Mouse (Mus musculus): ENCODE measurements at regions not wholly inside any gene's neighbourhood (a gene's known extent, or its start where the extent isn't known, plus 50 kb on each side); places are given as distances from the start of the nearest gene placed in this dataset.

- in situ Hi-C loops (cut with MboI, MseI) = no loop called here
These were observed 138.6 kb upstream of the Nt5c1b start for GRCm38 (mm10) chr12:10231144-10231543.

DNA sequence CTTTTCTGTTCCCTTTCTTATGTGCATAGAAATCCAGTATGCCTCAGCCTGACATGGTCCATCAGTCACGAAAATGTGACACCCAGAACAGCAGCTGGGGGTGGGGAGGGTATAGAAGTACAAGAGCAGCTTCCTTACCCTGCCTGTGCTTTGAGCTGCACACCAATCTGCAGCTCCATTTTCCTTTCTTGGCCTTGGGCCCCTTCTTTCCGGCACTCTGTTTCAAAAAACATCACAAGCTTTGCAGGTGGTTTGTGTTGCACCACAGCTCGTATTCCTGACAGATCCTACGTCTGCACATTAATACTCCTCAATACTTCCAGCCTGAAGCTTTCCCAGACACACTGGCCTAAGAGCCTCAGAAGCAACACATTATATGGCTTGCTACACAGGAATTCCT is 138.1 kb upstream of the Nt5c1b start:
- in situ Hi-C loops (cut with MboI, MseI) = no loop called here

- in situ Hi-C loops (cut with MboI, MseI) = loop anchor here (10.0 kb wide), 1 partner anchor 683 kb away; no protein-coding TSS in a partner anchor
These were observed 121.7 kb upstream of the Nt5c1b start for GRCm38 (mm10) chr12:10248110-10248509.

DNA sequence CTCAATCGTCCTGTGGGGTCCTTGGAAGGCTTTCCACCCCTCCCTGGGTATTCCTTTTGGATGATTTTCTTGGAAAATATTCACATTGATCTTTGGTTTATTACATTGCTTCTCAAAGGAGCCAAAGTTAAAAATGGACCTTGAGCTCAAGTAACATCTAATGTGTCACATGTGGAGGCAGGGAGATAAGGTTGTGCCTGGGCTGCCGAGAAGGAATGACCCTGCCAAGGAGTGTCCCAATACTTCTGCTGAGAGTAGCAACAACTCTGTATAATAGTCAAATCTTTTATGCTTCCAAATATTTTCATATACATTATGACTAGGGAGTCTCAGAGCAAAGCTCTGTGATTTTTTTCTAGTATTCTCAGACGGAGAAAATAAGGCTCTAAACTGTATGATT is 113.4 kb upstream of the Nt5c1b start:
- in situ Hi-C loops (cut with MboI, MseI) = no loop called here

DNA sequence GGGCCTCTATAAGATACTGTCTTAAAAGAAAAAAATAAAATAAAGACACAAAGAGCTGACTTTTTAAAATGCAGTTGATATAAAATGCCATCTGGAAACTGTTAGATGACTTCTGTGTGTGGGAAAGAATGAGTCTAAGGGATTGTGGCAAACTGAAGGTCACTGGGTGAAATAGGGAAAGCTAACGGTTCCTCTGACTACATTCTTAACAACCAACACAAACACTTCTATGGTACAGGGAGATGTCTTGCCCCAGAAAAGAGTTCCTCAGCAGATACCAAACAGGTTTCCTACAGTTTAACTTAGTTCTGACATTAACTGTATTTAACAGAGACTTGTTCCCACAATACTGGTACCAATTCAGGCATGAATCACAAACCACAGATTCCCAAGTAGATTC is 103.6 kb upstream of the Nt5c1b start:
- in situ Hi-C loops (cut with MboI, MseI) = no loop called here

- in situ Hi-C loops (cut with MboI, MseI) = no loop called here
These were observed 97.7 kb upstream of the Nt5c1b start for GRCm38 (mm10) chr12:10272038-10272437.

- in situ Hi-C loops (cut with MboI, MseI) = no loop called here
These were observed 94.5 kb upstream of the Nt5c1b start for GRCm38 (mm10) chr12:10275226-10275625.

- in situ Hi-C loops (cut with MboI, MseI) = loop anchor here (5.0 kb wide), 1 partner anchor 360 kb away; no protein-coding TSS in a partner anchor
These were observed 77.1 kb upstream of the Nt5c1b start for GRCm38 (mm10) chr12:10292646-10293045.

- in situ Hi-C loops (cut with MboI, MseI) = no loop called here
These were observed 63.8 kb upstream of the Nt5c1b start for GRCm38 (mm10) chr12:10305970-10306369.
